Mouse (Mus musculus): ENCODE data around the gene Styx. TPM values are rescaled to one million over a fixed set of nuclear protein-coding genes. Genes with fewer than 3 reads are reported as not detected.

Styx gene
- polyA plus RNA-seq (2017; shearing (Covaris generic)): 7.4 TPM

DNA sequence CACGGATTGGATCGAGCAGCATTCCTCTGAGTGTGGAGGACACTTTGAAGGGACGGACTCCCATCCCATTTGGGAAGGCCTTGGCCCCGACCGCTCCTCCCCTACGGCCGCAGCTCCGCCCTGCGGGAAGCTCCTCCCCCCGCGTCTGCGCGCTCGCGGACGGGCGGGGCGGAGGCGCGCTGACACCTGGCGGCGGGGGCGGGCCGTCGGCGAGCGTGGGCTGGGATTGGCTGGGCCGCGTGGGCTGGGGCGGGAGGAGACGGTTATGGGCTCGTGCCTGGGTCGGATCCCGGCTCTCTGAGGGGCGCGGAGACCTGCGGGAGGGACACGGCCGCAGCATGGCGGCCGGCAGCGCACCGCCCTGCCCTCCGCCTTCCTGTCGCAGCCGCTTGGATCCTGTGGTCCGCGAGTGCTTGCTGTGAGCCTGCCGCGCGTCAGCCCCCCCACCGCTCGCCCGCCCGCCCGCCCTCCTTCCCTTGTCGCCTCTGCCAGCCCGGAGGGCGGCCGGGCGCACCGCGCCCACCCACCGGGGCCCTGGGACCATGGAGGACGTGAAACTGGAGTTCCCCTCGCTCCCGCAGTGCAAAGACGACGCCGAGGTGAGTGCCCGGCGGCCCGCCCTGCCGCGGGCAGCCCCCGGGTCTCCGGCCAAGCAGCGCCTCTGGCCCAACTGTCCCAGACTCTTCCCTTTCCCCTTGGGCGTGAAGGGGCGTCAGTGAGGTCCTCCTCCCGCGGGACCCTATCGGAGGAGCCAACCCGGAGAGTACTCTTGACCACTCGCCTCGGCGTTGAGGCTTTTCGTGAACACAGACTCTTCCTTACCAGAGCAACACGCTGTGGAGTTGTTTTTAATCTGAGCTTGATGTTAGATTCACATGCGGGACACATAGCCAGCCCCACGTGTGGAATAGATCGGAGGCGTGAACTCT, at the start of gene Styx:
Gene Styx (plus strand): TSS at position 163 of the 929 bp plus-strand sequence.

DNA sequence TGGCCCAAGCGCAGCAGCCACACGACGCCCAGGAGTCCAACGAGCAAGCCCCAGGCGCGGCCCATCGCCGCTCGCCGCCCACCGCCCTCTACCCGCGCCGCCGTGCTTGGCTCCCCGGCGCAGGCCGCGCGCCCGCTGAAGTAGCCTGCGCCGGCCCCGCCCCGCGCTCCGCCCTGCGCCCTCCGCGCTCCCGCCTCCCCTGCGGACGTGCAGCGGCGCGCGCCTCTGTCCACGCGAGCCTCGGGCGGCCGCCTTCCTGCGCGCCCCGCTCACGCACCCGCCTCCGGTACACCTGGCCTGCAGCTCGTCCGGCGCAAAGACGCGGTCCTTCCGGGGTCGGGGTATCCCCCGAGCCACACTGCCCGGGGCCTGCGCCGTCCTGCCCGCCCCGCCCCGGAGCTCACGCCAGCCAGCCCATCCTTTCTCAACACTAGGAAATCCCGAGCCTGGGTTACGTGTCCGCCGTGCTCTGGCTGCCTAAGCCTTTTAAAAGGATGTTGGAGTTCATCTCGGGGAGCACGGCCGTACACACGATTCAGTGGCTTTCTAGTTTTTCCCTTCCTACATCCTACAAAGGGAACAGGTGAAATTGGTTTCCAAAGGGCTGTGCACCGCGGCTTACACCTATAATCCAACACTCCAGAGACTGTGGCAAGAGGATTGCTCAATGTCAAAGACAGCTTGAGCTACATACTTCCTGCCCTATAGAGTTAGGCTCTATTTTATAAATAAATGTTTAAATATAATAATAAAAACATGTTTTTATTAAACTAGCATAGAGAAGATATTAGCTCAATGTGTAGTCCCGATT, 32.3 kb upstream of the Styx start, which contains the start of gene Ero1l:
Gene Ero1l (minus strand): TSS at position 346 of the 811 bp plus-strand sequence.

DNA sequence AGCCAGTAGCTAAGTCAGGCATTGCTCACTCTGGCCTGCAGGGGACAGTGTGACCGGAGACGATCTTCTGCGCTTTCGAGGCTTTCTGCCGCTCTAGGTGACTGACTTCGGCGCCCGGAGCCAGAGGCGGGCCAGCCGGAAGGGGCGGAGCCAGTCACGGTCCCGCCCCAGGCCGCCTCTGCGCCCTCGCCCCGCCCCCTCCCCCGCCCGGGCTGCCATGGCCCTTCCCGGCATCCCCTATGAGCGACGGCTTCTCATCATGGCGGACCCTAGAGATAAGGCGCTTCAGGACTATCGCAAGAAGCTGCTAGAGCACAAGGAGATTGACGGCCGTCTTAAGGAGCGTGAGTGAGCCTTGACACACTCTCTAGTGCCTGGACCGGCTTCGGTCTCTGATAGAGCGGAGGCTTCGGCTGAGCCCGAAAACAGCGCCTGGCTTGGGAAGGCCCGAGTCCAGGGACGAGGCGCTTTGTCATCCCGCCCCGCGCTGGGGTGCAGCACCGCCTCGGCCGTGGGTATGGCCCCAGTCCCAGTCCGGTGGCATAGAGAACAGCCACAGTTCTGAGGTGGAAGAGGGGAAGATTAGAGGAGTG, 21.2 kb upstream of the Styx start, which contains the start of gene Psmc6:
Gene Psmc6 (plus strand): TSS at position 200 of the 593 bp plus-strand sequence.

GRCm38 (mm10) chr14:45404813-45405212, 53.9 kb downstream of the Styx start, which contains the start of gene Gnpnat1:
TSS of gene Gnpnat1 (minus strand) at chr14:45404913.

Other genes with a start within 250 kb of the Styx start
- gene Gpr137c, start 131.4 kb upstream of the Styx start, polyA plus RNA-seq (2017; shearing (Covaris generic)): 1.6 TPM
- gene Txndc16, start 130.8 kb upstream of the Styx start, polyA plus RNA-seq (2017; shearing (Covaris generic)): 13.0 TPM
- 86.9 TPM for gene Ero1l, start 32.3 kb upstream of the Styx start, polyA plus RNA-seq (2017; shearing (Covaris generic))
- gene Psmc6, start 21.3 kb upstream of the Styx start, polyA plus RNA-seq (2017; shearing (Covaris generic)): 110 TPM
- 28.1 TPM for gene Gnpnat1, start 53.8 kb downstream of the Styx start, polyA plus RNA-seq (2017; shearing (Covaris generic))
- 0.30 TPM for gene Fermt2, start 179.0 kb downstream of the Styx start, polyA plus RNA-seq (2017; shearing (Covaris generic))